Mouse (Mus musculus) MEL (cell line): ENCODE data around the gene LTO1. TPM values are rescaled to one million over a fixed set of nuclear protein-coding genes. Genes with fewer than 3 reads are reported as not detected.

Experiments used
- DNase-seq: peaks from one replicate; pipeline ENCODE4 v3.0.0; 2011; ENCODE audit warnings: low read depth, low spot score
- H3K27ac ChIP-seq: 2 replicates; pipeline ENCODE4 v1.5.1; 2012; ENCODE audit warnings: low read depth, mild to moderate bottlenecking, control low read depth, low read length, moderate library complexity; ENCODE audit not compliant: control insufficient read depth
- H3K27me3 ChIP-seq, 2 experiments: fragments of 150-350 bp in 1 of 2; sonication (generic) in 1 of 2; 2 replicates each; pipeline ENCODE4 v1.6.1; 2012; ENCODE audit warnings: low read length in 2 of 2, mild to moderate bottlenecking in 2 of 2, improper control_type of control experiment in 1 of 2, moderate library complexity in 1 of 2; ENCODE audit not compliant: insufficient read depth in 2 of 2, control insufficient read depth in 1 of 2
- H3K36me3 ChIP-seq, 2 experiments: 2 replicates each; pipeline ENCODE4 v1.6.1; 2012 to 2014; ENCODE audit warnings: low read length in 2 of 2, improper control_type of control experiment in 1 of 2, inconsistent platforms in 1 of 2, mild to moderate bottlenecking in 1 of 2; ENCODE audit not compliant: insufficient read depth in 2 of 2, control insufficient read depth in 1 of 2
- H3K4me1 ChIP-seq, 2 experiments: fragments of 150-350 bp in 1 of 2; sonication (generic) in 1 of 2; 2 replicates each; pipeline ENCODE4 v1.6.1; 2012; ENCODE audit warnings: low read length in 2 of 2, improper control_type of control experiment in 1 of 2, mild to moderate bottlenecking in 1 of 2; ENCODE audit not compliant: insufficient read depth in 2 of 2, control insufficient read depth in 1 of 2
- H3K4me3 ChIP-seq, 2 experiments: fragments of 150-350 bp in 1 of 2; sonication (generic) in 1 of 2; 2 replicates each; pipeline ENCODE4 v1.5.1; 2012; ENCODE audit warnings: low read depth in 2 of 2, low read length in 2 of 2, mild to moderate bottlenecking in 2 of 2, moderate library complexity in 2 of 2, control low read depth in 1 of 2, improper control_type of control experiment in 1 of 2; ENCODE audit not compliant: control insufficient read depth in 1 of 2, insufficient read depth in 1 of 2
- H3K79me2 ChIP-seq: 2 replicates; pipeline ENCODE4 v1.6.1; 2012; ENCODE audit warnings: mild to moderate bottlenecking, low read length, moderate library complexity; ENCODE audit not compliant: control insufficient read depth, poor library complexity, insufficient read depth
- H3K9ac ChIP-seq: 2 replicates; pipeline ENCODE4 v1.6.1; 2012; ENCODE audit warnings: low read depth, mild to moderate bottlenecking, control low read depth, low read length, moderate library complexity; ENCODE audit not compliant: control insufficient read depth, poor library complexity, severe bottlenecking
- H3K9me3 ChIP-seq: fragments of 150-350 bp; sonication (generic); replicated peaks from 2 replicates; pipeline ENCODE4 v1.6.1; 2012; ENCODE audit warnings: mild to moderate bottlenecking, low read length, improper control_type of control experiment, moderate library complexity; ENCODE audit not compliant: insufficient read depth
- BHLHE40 ChIP-seq: IDR thresholded peaks from 2 replicates; pipeline ENCODE4 v1.6.1; 2012; ENCODE audit warnings: low read depth, mild to moderate bottlenecking, inconsistent platforms, low read length, improper control_type of control experiment, borderline replicate concordance
- CHD1 ChIP-seq: IDR thresholded peaks from 2 replicates; pipeline ENCODE4 v1.6.1; 2012; ENCODE audit warnings: low read depth, mild to moderate bottlenecking, inconsistent platforms, low read length, improper control_type of control experiment
- ETS1 ChIP-seq: IDR thresholded peaks from 2 replicates; pipeline ENCODE4 v1.6.1; 2012; ENCODE audit warnings: low read depth, mild to moderate bottlenecking, inconsistent platforms, low read length, improper control_type of control experiment, moderate library complexity
- GABPA ChIP-seq: IDR thresholded peaks from 2 replicates; pipeline ENCODE4 v1.6.1; 2012; ENCODE audit warnings: low read depth, mild to moderate bottlenecking, inconsistent platforms, low read length, improper control_type of control experiment, moderate library complexity
- GATA1 ChIP-seq: IDR thresholded peaks from 2 replicates; pipeline ENCODE4 v1.6.1; 2011; ENCODE audit warnings: low read depth, low read length, improper control_type of control experiment
- HCFC1 ChIP-seq: IDR thresholded peaks from 2 replicates; pipeline ENCODE4 v1.6.1; 2012; ENCODE audit warnings: low read depth, mild to moderate bottlenecking, inconsistent platforms, low read length, improper control_type of control experiment, moderate library complexity
- JUND ChIP-seq: IDR thresholded peaks from 2 replicates; pipeline ENCODE4 v1.6.1; 2011; ENCODE audit warnings: low read depth, mild to moderate bottlenecking, improper control_type of control experiment, low read length
- KAT2A ChIP-seq: conservative IDR thresholded peaks from 2 replicates; pipeline ENCODE4 v1.6.1; 2012; ENCODE audit warnings: low read depth, low read length, improper control_type of control experiment, inconsistent platforms
- MAFK ChIP-seq: IDR thresholded peaks from 2 replicates; pipeline ENCODE4 v1.6.1; 2011; ENCODE audit warnings: low read depth, mild to moderate bottlenecking, low read length, improper control_type of control experiment, borderline replicate concordance
- MXI1 ChIP-seq: IDR thresholded peaks from 2 replicates; pipeline ENCODE4 v1.6.1; 2011; ENCODE audit warnings: mild to moderate bottlenecking, low read depth, low read length, improper control_type of control experiment
- NRF1 ChIP-seq: IDR thresholded peaks from 2 replicates; pipeline ENCODE4 v1.6.1; 2014; ENCODE audit warnings: low read depth, mild to moderate bottlenecking, inconsistent platforms, low read length, improper control_type of control experiment, moderate library complexity; ENCODE audit not compliant: poor library complexity, insufficient read depth, severe bottlenecking
- POLR2A ChIP-seq, 2 experiments: IDR thresholded peaks; 2 replicates each; pipeline ENCODE4 v1.6.1; 2011 to 2012; ENCODE audit warnings: low read length in 2 of 2, mild to moderate bottlenecking in 2 of 2, control low read depth in 1 of 2, improper control_type of control experiment in 1 of 2, low read depth in 1 of 2, moderate library complexity in 1 of 2; ENCODE audit not compliant: control insufficient read depth in 1 of 2, insufficient read depth in 1 of 2, poor library complexity in 1 of 2
- POLR2AphosphoS2 ChIP-seq: IDR thresholded peaks from 2 replicates; pipeline ENCODE4 v1.6.1; 2011; ENCODE audit warnings: low read length, improper control_type of control experiment
- RAD21 ChIP-seq: IDR thresholded peaks from 2 replicates; pipeline ENCODE4 v1.6.1; 2011; ENCODE audit warnings: mild to moderate bottlenecking, low read depth, low read length, improper control_type of control experiment
- RCOR1 ChIP-seq: IDR thresholded peaks from 2 replicates; pipeline ENCODE4 v1.6.1; 2012; ENCODE audit warnings: low read depth, mild to moderate bottlenecking, inconsistent platforms, low read length, improper control_type of control experiment
- SMC3 ChIP-seq: IDR thresholded peaks from 2 replicates; pipeline ENCODE4 v1.6.1; 2011; ENCODE audit warnings: low read depth, low read length, improper control_type of control experiment
- TBP ChIP-seq: IDR thresholded peaks from 2 replicates; pipeline ENCODE4 v1.8.0; 2011; ENCODE audit warnings: low read depth, low read length, improper control_type of control experiment
- TCF12 ChIP-seq: IDR thresholded peaks from 2 replicates; pipeline ENCODE4 v1.6.1; 2014; ENCODE audit warnings: low read depth, mild to moderate bottlenecking, inconsistent platforms, low read length, improper control_type of control experiment, moderate library complexity
- USF1 ChIP-seq: IDR thresholded peaks from 2 replicates; pipeline ENCODE4 v1.6.1; 2014; ENCODE audit warnings: low read depth, mild to moderate bottlenecking, inconsistent platforms, low read length, improper control_type of control experiment, moderate library complexity
- USF2 ChIP-seq, 2 experiments: IDR thresholded peaks; 2 replicates each; pipeline ENCODE4 v1.6.1; 2011 to 2012; ENCODE audit warnings: improper control_type of control experiment in 2 of 2, low read length in 2 of 2, borderline replicate concordance in 1 of 2, inconsistent platforms in 1 of 2, low read depth in 1 of 2, mild to moderate bottlenecking in 1 of 2; ENCODE audit not compliant: insufficient read depth in 1 of 2
- ZKSCAN1 ChIP-seq: IDR thresholded peaks from 2 replicates; pipeline ENCODE4 v1.6.1; 2012; ENCODE audit warnings: low read depth, mild to moderate bottlenecking, inconsistent platforms, low read length, improper control_type of control experiment, moderate library complexity
- ZMIZ1 ChIP-seq: IDR thresholded peaks from 2 replicates; pipeline ENCODE4 v1.6.1; 2012; ENCODE audit warnings: low read depth, mild to moderate bottlenecking, inconsistent platforms, low read length, improper control_type of control experiment, moderate library complexity
- polyA plus RNA-seq, 2 experiments: library from polyadenylated mRNA; stranded (reverse) in 1 of 2; unstranded in 1 of 2; fragments of >175 nt in 1 of 2; fragments of >200 nt in 1 of 2; gene quantifications; 2 replicates each; pipeline versions ENCODE4 v1.2.1 to v1.2.4; 2012; ENCODE audit warnings: low replicate concordance in 2 of 2, low read depth in 1 of 2; ENCODE audit not compliant: insufficient read length in 2 of 2, insufficient read depth in 1 of 2, missing spikeins in 1 of 2
- total RNA-seq: library from RNA; depleted of rRNA; stranded (reverse); fragments of 300-350 nt; gene quantifications from 2 replicates; pipeline ENCODE4 v1.2.3, GENCODE M21; 2012; rRNA removed

The LTO1 gene
- total and polyA plus RNA-seq, 3 experiments, result 18.1 to 18.4 TPM; not detected in 1

DNA sequence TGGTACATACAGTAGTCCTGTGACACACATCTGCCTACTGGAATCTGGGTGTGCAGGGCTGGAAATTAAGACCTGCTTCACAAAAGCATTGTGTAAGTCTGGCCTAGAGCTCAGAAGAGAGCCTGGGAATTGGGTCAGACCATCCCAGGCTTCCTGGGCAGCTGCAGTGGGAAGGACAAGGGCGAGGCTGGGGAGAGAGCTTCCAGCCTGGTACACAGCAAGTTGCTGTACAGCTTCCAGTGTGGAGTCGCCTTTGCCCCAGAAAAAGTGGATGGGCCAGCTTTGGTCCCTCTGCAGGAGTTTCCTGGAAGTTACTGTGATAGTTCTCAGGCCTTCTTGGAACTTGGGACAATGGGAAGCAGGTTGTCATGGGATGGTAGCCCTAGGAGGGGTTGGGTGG lies 62.2 kb downstream of the LTO1 start:
- no peak overlapping the region for H3K9ac ChIP-seq
- H3K27me3 ChIP-seq, result no peaks in the 10 kb centered on the region
- no peak overlapping the region for H3K27ac ChIP-seq
- no peak overlapping the region for H3K4me3 ChIP-seq
- no peaks in the 10 kb centered on the region for H3K4me1 ChIP-seq
- no peaks in the 10 kb centered on the region for H3K79me2 ChIP-seq
- no peaks in the 10 kb centered on the region for H3K9me3 ChIP-seq
- no peaks in the 10 kb centered on the region for H3K36me3 ChIP-seq
- no peak for DNase-seq
- no peak for TF ChIP-seq NRF1
- TF ChIP-seq POLR2AphosphoS2, result no peak
- TF ChIP-seq TBP, result no peak
- no peak for TF ChIP-seq POLR2A (IDR thresholded peaks at IDR 0.05; ENCODE audit: control insufficient read depth in 1 of 2, insufficient read depth in 1 of 2, low read depth in 1 of 2, low read length in 2 of 2, poor library complexity in 1 of 2)
- TF ChIP-seq ETS1, result no peak
- TF ChIP-seq MXI1, result no peak
- no peak for TF ChIP-seq USF1
- no peak for TF ChIP-seq CHD1
- no peak for TF ChIP-seq HCFC1
- no peak for TF ChIP-seq GATA1
- no peak for TF ChIP-seq RCOR1
- TF ChIP-seq BHLHE40, result no peak
- TF ChIP-seq SMC3, result no peak
- TF ChIP-seq ZMIZ1, result no peak
- no peak for TF ChIP-seq GABPA
- no peak for TF ChIP-seq JUND
- TF ChIP-seq KAT2A, result no peak
- no peak for TF ChIP-seq TCF12

DNA sequence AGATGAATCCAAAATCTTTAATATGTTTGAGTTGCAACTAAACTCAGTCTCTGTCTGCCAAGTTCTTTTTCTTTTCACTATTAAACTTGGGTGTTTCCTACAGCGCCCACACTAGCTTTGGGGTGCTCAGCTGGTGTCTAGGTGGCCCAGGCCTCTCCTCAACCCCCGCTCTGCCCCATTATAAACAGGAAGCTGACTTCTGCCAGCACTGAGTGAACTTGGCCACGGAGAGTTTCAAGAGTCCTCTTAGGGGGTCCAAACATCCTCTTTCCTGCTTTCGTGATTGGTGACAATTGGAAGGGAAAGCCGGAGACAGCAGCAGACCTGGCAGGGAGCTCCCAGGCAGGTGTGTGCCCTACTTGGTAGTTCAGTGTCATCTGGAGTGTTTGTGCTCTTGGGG lies 64.9 kb downstream of the LTO1 start:
- Histone ChIP-seq H3K27me3 (no peaks in the 10 kb centered on the region), H3K79me2 (no peaks in the 10 kb centered on the region), H3K9me3 (no peaks in the 10 kb centered on the region; the same call in 1 of the 2 replicates), H3K4me3 (no peak overlapping the region), H3K4me1 (no peaks in the 10 kb centered on the region), H3K36me3 (no peaks in the 10 kb centered on the region), H3K9ac (no peak overlapping the region), H3K27ac (no peak overlapping the region)
- DNase-seq, result no peak
- TF ChIP-seq ZKSCAN1, result no peak
- no peak for TF ChIP-seq HCFC1
- TF ChIP-seq RCOR1, result no peak
- no peak for TF ChIP-seq BHLHE40
- no peak for TF ChIP-seq CHD1
- TF ChIP-seq RAD21, result no peak
- TF ChIP-seq GABPA, result no peak
- TF ChIP-seq USF2 (IDR thresholded peaks at IDR 0.05; ENCODE audit: borderline replicate concordance in 1 of 2, insufficient read depth in 1 of 2, low read depth in 1 of 2, low read length in 2 of 2), result no peak
- no peak for TF ChIP-seq KAT2A
- no peak for TF ChIP-seq TBP
- TF ChIP-seq MAFK, result no peak

Other genes with a start within 250 kb of the LTO1 start
- gene Ano1, start 163.1 kb upstream of the LTO1 start, total RNA-seq, result 0.04 TPM in 1 of 2 replicates, not detected in the other
- not detected for gene Ano1, start 163.1 kb upstream of the LTO1 start, polyA plus RNA-seq
- not detected in 2 replicates for gene Fgf3, start 77.0 kb upstream of the LTO1 start, total RNA-seq
- gene Fgf3, start 77.0 kb upstream of the LTO1 start, polyA plus RNA-seq, result not detected
- gene Fgf4, start 67.7 kb upstream of the LTO1 start, total RNA-seq, result not detected in 2 replicates
- gene Fgf4, start 67.7 kb upstream of the LTO1 start, polyA plus RNA-seq, result not detected
- 11.7 and 19.1 TPM in 2 replicates for gene Fgf15, start 18.6 kb upstream of the LTO1 start, total RNA-seq
- gene Fgf15, start 18.6 kb upstream of the LTO1 start, polyA plus RNA-seq, result 10 to 100 TPM in 1 of 2 experiments, not detected in 1; 16.6 TPM
- gene Ccnd1, start 24.8 kb downstream of the LTO1 start, total RNA-seq, result 0.08 and 0.13 TPM in 2 replicates
- gene Ccnd1, start 24.8 kb downstream of the LTO1 start, polyA plus RNA-seq, result under 1 TPM in 1 of 2 experiments, not detected in 1; 0.38 TPM